Mouse (Mus musculus) bone marrow, adult 2 months (tissue): ENCODE results near the gene Zfp385a. TPM values are rescaled to one million over a fixed set of nuclear protein-coding genes. Genes with fewer than 3 reads are reported as not detected.

Source experiments
- H3K27ac ChIP-seq: fragments of 200-500 bp; 2 replicates; pipeline ENCODE4 v1.5.1; 2012; ENCODE audit warnings: low read depth, mild to moderate bottlenecking, control low read depth, inconsistent platforms, low read length; ENCODE audit not compliant: control insufficient read depth, poor library complexity, insufficient read depth
- H3K4me1 ChIP-seq: fragments of 200-500 bp; 2 replicates; pipeline ENCODE4 v1.6.1; 2011; ENCODE audit warnings: low read length; ENCODE audit not compliant: control insufficient read depth, insufficient read depth
- H3K4me3 ChIP-seq: fragments of 200-500 bp; replicated peaks from 2 replicates; pipeline ENCODE3; 2011; ENCODE audit warnings: mild to moderate bottlenecking, low read depth, low read length, control low read depth; ENCODE audit not compliant: control insufficient read depth
- CTCF ChIP-seq: fragments of 200-500 bp; IDR thresholded peaks from 2 replicates; pipeline ENCODE4 v1.5.1; 2011; ENCODE audit warnings: low read length, control low read depth; ENCODE audit not compliant: control insufficient read depth, insufficient read depth
- POLR2A ChIP-seq: fragments of 200-500 bp; IDR thresholded peaks from 2 replicates; pipeline ENCODE4 v1.6.1; 2011; ENCODE audit warnings: low read depth, mild to moderate bottlenecking, control low read depth, low read length, borderline replicate concordance; ENCODE audit not compliant: control insufficient read depth
- WGBS: fragments of 180-500 bp; shearing (Covaris S2); methylation state at CpG from one replicate; pipeline ENCODE4 v1.1.7; 2018; 5-methylcytosine and 5-hydroxymethylcytosine counted together
- polyA plus RNA-seq: library from polyadenylated mRNA; stranded (reverse); fragments of >200 nt; gene quantifications from 2 replicates; pipeline ENCODE4 v1.2.4, GENCODE M21; 2011; ENCODE audit warnings: low replicate concordance; ENCODE audit not compliant: missing spikeins, insufficient read depth, insufficient read length

The Zfp385a gene
- polyA plus RNA-seq, 1 experiment: 12.7 TPM

DNA sequence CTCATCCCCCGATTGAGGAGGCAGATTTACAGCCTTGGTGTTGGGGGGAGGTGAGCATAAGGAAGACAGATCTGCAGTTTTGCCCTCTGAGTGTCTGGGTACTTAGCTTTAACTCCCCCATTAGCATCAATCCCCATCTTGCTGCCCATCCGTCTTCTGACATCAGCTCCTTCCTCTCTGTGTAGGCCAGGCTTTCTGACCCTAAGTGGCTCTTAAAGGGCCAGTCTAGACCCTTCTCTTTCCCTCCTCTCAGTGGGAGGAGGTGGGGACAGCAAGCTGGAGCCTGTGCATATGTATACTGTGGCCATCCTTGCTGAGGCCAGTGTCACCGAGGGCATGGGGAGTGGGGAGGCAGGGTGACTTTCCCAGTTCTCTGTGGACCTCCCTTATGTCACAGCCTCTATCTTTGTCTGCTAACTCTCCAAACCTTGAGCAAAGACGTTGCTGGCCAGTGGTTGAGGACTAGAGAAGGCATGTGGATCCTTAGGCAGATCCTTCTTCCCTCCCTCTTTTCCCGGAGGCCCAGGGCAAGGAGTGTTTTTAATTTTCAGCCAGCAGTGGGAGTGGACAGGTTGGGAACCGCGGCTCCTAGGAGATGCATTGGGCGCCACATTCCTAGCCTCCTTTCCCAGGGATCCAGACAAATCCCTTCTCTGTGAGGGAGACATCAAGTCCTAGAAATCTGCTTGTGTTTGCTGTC is 35.8 kb downstream of the Zfp385a start:
- no peak for TF ChIP-seq CTCF
- TF ChIP-seq POLR2A: no peak
- WGBS: 17% methylated on average over 8 of the region's 8 CpGs
- Histone ChIP-seq H3K4me3 (no peak overlapping the region), H3K4me1 (no peaks in the 10 kb centered on the region; the same call in none of the 2 replicates), H3K27ac (no peak overlapping the region)

DNA sequence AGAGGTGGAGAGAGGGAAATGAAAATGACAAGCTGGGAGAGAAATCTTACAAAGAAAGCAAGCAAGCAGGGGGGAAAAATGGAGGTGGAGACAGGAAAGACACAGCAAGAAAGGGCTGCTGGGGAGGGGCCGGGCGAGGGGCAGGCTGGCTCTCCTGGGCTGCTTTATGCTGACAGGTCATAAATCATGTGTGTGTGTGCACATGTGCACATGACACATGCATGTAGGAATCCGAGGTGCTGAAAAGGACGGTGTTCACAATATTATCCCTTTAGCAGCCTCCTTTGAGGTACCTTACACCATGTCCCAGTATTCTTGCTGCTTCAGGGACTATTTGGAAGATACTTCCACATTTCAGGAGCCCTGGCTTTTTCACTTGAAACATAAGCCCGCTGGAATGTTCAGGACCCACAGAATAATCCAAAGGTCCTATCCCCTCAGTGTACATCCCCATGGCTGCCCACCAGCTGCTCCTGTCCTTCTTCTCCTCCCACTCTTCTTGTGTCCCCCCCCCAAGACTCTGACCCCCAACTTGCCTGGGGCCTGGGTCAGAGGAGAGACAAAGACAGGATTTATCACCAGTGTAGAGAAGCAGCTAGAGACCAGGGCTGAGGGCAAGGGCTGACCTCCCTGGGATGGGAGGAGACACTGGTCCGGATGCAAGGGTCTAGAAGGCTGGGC is 37.4 kb downstream of the Zfp385a start:
- H3K4me1 ChIP-seq: no peaks in the 10 kb centered on the region; the same call in none of the 2 replicates
- no peak overlapping the region for H3K27ac ChIP-seq
- 40% methylated on average over 6 of the region's 6 CpGs for WGBS
- H3K4me3 ChIP-seq: no peak overlapping the region
- no peak for TF ChIP-seq CTCF
- no peak for TF ChIP-seq POLR2A

DNA sequence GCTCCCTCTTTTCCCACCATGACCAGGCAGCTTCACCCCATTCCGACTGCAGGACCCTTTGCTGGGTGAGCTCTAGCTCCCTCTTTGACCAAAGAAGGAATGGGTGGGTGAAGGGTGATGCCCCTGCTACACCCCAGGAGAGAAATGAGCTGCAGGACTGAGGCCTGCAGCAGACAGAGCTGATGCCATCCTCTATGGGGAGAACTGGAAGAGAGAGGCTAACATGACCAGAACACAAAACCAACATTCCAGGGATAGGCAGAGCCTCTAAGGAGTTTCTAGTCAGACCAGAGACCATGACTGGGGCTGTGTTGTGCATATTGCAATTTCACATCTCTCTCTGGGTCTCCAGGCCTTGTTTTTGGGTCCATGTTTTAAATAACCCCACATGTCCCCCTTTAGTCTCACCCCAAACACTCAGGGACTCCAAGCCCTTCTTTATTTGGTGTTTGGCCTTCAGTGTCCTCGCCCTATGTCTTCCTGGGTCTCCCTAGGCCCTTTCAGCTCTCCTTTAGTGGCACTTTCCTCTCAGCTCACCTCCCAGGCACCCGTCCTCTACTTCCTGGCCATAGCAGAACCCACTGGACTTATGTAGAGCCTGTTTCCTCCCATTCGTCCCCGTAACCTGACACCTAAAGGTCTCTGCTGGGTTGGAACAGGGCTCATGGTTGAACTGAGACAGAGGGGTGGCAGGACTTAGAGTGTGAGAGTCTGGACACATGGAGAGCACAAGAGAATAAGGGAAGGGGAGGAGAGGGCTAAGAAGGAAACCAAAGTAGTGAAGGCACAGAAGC is 38.1 kb downstream of the Zfp385a start:
- 38% methylated on average over 5 of the region's 5 CpGs for WGBS
- TF ChIP-seq POLR2A (no peak), CTCF (no peak)
- Histone ChIP-seq H3K27ac (no peak overlapping the region), H3K4me1 (no peaks in the 10 kb centered on the region; the same call in none of the 2 replicates), H3K4me3 (no peak overlapping the region)

DNA sequence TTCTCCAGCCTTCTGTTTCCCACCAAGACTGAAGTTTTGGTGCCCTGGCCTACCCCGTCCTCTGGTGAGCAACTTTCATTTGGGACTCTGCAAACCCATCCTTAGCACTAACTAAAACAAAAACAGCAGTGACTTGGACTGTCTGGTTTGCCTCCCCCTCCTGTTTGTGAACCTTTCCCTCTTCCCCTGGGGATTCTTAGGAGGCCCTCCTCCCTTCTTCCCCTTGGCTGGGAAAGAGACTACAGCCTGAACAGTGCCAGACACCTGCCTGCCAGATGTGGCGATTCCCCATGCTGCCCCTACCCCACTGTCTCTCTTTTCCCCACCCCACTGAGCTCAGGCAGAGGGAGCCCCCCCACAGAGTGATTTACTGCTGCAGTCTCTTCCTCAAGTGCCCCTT is 38.8 kb downstream of the Zfp385a start:
- no peak for TF ChIP-seq CTCF
- TF ChIP-seq POLR2A: no peak
- WGBS: 43% methylated on average over 2 of the region's 2 CpGs
- no peak overlapping the region for H3K27ac ChIP-seq
- no peak overlapping the region for H3K4me3 ChIP-seq
- no peaks in the 10 kb centered on the region; the same call in none of the 2 replicates for H3K4me1 ChIP-seq

DNA sequence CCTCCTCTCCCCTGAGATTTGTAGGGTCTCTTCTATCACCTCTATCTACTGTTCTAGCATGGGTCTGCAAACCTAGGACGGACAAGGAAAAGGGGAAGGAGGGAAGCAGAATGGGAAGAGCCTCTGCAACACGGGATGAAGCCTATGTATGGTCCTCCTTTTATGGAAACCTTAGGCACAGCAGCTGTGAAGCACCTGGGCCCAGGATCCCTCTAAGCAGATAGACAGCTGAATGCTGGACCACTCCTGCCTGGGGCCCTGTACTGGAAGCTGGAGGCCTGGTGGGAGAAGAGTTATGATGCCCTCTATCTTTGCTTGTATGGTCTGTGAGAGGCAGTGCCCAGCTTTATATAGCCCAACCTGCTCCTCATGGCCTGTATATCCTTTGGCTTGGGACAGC is 39.3 kb downstream of the Zfp385a start:
- Histone ChIP-seq H3K4me1 (no peaks in the 10 kb centered on the region; the same call in none of the 2 replicates), H3K27ac (no peak overlapping the region), H3K4me3 (no peak overlapping the region)
- 67% methylated on average over 2 of the region's 2 CpGs for WGBS
- no peak for TF ChIP-seq CTCF

DNA sequence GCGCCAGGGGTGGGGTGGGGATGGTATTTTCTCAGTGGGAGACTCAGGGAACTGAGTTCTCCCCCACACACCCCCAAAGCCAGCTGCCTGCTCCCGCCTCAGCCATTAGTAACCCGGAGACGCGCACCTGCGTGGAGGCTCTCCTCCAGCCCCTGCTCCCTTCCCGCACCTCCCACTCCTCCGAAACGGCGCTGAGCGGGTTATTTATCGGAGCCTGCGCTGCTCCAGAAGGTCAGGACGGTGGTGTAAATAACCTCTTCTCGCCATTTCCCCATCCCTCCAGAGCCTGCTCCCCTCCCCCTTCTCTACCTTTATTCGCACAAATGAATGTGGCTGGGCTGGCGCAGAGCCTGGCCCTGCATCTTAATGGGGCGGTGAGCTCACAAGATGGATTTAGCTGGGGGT is 39.8 kb downstream of the Zfp385a start:
- 61% methylated on average over 18 of the region's 18 CpGs for WGBS
- no peaks in the 10 kb centered on the region; the same call in none of the 2 replicates for H3K4me1 ChIP-seq
- H3K27ac ChIP-seq: no peak overlapping the region
- H3K4me3 ChIP-seq: no peak overlapping the region
- TF ChIP-seq CTCF (no peak), POLR2A (no peak)

DNA sequence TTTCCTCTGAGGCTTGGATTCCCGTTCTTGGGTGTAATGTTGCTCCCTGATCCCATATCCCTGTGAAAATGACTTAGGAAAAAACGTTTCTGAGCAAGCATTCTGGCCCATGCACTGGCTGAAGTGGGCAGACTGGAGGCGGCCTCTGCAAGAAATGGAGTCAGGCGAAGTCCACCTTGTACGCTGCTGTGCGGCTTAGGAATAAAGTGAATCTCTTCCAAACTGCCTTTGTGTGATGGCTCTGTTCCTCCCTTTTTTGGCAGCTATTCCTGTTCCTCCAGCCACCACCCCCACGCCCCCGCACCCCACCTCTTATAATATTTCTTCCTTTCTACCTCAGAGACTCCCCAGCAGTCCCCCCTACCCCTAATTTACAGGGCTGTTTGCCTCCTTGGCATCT is 40.2 kb downstream of the Zfp385a start:
- no peak for TF ChIP-seq POLR2A
- no peak overlapping the region for H3K4me3 ChIP-seq
- H3K4me1 ChIP-seq: no peaks in the 10 kb centered on the region; the same call in none of the 2 replicates
- no peak overlapping the region for H3K27ac ChIP-seq
- WGBS: 86% methylated on average over 8 of the region's 8 CpGs

DNA sequence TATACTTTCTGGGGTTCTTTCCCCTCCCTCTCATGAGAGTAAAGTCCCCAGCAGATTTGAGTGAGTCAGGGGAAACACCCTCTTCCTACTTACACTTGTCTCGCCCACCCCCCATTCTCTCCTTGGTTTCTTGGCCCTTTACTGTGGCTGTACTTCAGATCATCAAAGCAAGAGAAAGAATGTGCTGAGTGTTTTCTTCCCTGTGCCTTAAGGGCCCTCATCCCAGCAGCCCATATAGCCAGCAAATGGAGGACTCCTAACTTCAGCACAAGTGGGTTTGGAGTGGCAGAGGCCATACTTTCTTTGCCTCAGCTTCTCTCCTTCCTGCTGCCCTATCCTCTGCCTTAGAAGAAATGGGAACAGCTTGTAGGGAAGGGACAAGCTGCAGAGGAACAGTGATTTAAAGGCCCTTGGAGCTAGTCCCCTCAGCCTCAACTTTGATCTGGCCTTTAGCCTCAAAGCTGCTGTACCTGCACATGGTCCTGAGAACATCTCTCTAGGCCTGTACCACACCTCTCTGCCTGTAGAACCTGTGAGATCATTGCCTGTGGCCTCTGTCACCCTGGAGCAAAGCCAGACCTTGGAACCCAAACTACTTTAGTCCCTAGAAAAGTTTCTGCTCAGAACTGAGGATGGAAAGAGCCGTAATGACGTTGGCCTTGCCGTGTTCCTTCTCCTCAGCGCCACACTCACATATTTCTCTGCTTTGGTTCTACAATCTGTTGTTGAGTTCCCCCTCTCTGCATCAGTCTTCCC is 40.9 kb downstream of the Zfp385a start:
- H3K4me3 ChIP-seq: no peak overlapping the region
- H3K27ac ChIP-seq: no peak overlapping the region
- no peak for TF ChIP-seq CTCF
- no peak for TF ChIP-seq POLR2A
- H3K4me1 ChIP-seq: no peaks in the 10 kb centered on the region; the same call in 1 of the 2 replicates
- WGBS: 92% methylated on average over 5 of the region's 5 CpGs
